Mouse (Mus musculus): ENCODE measurements around the gene Wfdc12.

The Wfdc12 gene

DNA sequence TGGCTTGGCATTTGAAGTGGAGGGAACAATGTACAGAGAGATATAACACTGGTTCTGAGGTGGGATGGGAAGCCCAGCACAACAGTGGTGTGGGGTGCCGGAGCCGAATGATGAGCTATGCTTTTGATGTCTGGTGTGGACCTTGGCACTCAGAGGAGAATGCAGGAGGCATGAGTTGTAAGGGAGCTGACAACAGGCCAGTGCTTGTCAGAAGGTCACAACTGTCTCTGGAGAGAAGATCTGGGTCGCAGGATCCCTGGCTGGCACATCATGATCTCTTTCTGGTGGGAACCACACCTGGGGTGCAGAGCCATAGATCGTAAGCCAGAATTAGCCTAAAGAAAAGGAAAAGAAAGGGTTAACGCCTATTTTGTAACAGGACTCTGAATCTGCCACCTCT, 12.6 kb downstream of the Wfdc12 start:
- no peak for DNase-seq (ENCODE audit: low read depth)

DNA sequence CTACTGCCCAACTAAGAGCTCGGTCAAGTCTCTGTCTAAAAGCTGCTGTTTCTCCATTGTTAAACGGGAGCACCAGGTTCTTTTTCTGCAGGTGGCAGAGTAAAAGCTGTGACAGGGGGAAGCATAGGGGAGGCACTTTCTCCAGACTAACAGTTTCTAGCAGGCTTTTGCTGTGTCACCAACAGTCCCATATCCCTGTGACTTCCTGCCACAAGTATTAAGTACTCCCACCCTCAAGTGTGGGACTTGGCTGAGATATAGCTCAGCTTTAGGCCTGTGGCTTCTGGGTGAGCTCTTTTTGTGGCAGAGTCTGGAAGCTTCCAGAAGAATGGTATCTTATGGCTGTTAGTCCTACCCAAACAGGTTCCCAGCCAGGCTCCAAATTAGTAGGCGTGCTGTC, 14.6 kb downstream of the Wfdc12 start:
- no peak for DNase-seq (ENCODE audit: low read depth)

DNA sequence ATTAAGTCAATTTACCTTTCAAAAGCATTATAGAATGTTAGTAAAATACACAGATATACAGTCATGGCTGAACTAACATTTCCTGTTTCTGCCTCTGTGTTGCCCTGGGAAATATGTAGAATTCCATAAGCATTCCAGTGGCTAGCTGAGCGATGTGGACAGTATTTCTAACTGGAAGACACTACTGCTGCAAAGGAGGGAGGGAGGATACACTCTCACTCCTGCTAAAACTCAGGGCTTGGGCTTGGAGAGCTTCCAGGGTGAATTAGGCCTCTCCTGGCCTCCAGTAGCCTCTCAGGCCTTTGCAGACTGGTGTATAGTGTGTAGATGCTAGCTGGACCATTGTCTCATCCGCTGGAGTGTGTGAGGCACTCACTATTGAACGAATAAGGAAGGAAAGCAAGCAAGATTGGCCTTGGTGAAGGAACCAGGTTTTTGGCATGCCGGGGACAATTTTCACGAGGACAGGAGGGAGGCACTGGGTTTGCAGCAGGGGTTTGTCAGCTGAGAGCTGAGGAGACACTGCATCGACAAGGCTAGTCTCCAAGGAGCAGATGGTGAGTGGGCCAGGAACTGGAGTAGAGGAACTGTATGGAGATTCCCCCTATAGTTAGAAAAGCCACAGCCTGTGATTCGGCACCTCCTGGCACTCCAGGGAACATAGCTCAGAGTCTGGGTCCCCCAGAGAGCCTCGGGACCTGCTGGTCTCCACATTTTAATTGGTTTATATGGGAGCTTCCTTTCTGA, 15.6 kb downstream of the Wfdc12 start:
- no peak for DNase-seq (ENCODE audit: low read depth)

DNA sequence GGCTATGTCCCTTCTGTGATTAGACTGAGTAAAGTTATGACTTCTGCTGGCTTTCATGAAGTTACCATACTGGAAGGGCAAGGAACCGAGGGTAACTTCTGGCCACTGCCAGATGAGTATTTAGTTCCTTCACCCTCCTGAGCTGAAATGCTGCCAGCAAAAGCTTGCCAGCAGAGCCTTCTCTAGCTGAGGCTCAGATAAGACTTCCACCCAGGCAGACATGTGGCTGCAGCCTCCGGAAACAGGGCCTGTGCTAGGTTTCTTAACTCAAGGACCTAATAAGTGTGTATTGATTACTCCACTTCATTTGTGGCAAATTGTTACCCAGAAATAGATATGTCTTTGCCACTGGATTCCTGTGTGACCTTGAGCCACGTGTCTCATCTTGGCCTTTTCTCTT, 17.0 kb downstream of the Wfdc12 start:
- DNase-seq (ENCODE audit: low read depth): no peak

DNA sequence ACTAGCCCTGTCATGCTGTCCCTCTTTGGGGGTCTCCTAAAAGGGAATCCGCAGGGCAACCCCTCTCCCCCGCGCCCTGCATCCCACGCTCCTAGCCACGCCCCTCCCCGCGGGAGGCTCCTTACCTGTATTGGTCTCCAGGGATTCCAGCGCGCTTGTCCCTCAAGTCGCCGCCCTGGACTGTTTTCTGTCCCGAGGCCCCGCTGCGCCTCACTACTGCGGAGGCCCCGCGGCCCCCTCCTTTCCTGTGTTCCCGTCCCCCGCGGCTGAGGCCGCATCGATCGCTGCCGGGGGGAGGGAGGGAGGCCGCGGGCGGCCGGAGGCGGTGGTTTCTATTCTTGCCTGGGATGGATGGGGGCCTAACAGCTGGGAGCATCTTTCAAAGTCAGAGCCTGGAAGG, 19.5 kb downstream of the Wfdc12 start, which contains the start of gene Kcns1:
Gene Kcns1, minus strand, starts transcription at position 212 of the 400 bp plus-strand sequence.
- no peak for DNase-seq (ENCODE audit: low read depth)

DNA sequence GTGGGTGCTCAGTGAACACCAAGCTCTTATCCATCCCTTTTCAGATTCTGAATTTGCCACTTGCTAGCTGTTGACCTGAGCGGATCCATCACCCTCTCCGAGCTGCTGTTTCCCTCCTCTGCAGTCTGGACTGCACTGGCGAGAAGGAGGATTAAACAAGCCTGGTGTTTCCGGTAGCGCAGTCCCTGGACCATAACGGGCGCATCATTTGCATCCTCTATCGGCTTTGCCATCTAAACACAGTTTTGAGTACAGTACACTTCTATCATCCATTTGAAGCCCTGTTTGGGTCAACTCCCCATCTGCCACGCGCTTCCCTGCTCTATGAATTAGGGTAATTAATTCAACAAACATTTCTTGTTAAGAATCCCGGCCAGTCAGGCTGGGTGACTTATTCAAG, 20.1 kb downstream of the Wfdc12 start:
- no peak for DNase-seq (ENCODE audit: low read depth)

DNA sequence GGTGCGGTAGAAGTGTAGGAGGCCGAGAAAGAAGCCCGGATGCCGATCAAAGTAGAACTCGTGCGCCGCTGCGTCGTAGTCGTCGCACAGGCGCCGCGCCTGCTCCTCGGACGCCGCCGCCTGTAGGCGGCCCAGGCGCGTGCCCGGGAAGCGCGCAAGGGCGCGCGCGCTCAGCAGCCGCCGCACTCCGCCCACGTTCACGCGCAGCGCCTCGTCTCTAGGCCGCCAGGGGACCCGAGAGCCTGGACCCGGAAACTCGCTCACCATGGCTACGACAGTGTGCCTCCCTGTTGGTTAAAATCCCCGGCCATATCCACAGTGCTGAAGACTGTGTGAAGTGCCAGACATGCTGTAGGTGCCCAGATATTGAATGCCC, 21.8 kb downstream of the Wfdc12 start:
- peak; percentile 53 for DNase-seq (ENCODE audit: low read depth)

DNA sequence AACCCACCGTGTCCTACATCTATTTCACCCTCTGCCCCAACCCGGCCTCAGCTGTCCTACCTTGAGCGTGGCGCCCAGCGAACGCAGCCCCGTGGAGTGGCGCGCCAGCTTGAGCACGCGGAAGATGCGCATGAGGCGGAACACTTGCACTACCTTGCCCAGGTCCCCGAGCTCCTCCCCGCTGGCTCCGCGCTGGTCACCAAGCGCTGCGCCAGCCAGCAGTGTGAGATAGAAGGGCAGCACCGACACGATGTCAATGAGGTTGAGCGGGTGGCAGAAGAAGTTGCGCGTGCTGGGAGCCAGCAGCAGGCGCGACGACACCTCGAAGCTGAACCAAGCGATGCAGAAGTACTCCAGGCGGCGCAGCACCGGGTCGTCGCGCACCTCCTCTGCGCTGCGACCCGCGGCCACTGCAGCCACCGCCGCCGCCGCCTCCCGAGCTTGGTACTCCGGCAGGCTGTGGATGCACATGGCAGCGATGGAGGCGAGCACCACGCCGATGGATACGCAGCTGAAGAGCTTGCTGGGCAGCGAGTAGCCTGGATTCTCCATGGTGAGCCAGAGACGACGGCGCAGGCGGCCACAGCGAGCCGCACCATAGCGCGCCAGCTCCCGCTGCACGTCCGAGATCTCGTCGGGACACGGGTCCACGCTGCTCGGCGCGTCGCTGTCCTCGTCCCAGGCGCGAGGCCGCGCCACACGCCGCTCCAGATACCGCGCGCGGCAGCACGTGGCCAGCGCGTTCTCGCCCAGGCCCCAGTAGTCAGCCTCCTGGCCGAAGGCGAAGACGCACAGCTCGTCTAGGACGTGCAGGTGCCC, 22.4 kb downstream of the Wfdc12 start:
- no peak for DNase-seq (ENCODE audit: low read depth)

DNA sequence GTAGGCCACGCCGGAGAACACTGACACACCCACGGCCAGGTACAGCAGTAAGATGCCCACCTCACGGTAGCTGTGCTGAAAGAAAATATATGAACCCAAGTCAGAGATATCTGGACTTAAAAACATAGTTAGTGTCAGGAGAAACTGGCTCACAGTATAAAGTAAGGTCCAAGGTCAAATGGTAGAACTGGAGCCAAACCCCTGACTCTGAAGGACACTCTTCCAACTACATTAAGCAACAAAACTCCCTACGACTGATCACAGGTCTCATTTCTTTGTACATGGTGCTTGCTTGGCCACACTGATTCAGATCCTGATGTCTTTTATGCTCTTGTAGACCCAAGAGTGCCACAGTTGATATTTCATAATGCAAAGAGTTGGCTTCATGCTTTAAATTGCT, 25.5 kb downstream of the Wfdc12 start:
- DNase-seq (ENCODE audit: low read depth): no peak

DNA sequence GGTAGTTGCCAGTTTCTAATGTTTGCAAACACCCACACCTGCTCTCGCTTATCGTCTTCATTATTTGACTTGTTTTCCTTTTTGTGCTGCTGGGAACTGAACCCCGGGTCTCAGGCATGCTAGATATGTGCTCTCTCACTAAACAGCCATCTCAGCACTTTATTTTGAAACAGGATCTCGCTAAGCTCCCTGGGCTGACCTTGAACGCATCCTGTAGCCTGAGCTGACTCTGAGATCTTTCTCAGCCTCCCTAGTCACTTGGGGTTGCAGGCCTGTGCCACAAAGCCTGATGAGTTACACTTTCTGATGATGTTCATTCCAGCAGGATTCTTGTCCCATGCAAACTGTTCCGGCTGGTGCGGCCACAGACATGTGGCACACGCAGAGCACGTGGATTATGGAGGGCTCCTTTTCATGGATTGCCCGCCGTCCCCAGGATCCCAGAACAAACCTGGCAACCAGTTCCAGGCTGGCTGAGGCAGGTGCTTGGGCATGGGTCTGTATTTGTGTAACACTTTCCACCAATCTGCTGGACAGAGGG, 28.8 kb downstream of the Wfdc12 start:
- DNase-seq (ENCODE audit: low read depth): no peak

DNA sequence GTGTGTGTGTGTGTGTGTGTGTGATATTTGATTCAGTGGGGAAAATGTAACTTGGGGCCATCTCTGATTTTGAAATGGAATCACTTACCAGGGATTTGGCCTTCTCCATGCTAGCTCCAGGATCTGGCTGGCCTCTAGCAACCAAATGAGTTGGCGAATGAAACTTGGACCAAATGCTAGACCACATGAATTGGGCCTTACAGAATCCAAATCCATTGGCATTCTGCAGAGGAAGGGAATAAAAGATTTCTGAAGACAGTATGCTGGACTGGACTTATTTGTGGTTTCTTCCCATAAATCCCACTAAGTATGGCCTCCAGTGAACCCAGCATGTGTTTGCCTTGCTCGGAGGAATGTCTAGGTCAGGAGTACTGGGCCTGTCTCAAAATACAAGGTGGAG, 31.6 kb downstream of the Wfdc12 start:
- DNase-seq (ENCODE audit: low read depth): no peak

DNA sequence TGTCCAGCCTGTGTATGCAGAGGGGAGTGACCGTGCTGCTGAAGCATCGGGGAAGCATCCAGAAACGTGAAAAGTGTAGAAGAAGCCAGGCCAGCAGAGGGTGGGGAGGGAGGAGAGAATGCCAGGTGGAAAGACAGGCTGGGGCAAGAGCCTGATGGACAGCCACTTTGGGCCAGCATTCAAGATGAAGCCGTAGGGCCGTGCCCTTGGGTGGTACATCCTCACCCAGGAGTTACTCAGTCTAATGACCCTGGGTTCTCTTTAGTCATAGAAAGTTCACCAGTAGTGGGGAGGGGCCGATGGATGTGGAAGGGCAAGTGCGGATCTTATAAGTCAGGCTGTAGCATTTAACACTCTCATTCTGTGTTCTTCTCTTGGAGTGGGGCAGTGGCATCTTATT, 34.2 kb downstream of the Wfdc12 start:
- DNase-seq (ENCODE audit: low read depth): no peak

DNA sequence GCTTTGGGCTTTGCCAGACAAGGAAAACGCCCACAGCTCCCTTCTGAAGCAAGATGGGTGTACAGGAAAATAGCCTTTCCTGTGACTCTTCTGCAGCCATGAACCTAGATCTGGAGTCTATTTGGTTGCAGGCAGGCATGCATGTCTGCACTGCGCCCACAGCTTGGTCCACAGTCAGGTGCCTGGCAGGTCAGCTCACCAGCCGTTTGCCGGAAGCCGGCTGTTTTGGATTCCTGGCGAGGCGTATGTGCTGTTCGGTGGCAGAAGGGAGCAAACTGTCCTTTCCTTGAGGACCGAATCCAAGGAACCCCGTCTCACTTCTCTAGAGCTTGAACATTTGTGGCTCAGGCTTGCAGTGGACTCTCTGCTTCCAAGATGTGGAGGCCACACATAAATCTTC, 36.4 kb downstream of the Wfdc12 start:
- no peak for DNase-seq (ENCODE audit: low read depth)

DNA sequence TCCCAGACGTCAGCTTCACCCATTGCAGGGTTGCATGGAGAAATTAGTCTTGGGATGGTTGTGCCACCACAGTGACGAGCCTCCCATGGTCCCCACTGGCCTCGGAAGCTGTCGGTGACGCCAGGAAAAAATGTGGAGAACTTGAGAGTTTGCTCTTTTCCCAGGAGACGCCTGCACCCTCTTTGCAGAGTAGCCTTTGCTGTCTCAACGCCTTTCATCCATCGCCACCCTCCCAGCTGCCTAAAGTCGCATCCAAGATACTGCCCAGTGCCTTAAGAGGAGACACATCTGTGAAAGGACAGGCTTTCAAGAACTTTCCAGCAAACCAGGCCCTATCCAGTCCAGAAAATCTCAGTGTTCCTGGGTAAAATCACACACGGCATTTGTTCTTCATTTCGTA, 38.1 kb downstream of the Wfdc12 start:
- DNase-seq (ENCODE audit: low read depth): no peak

DNA sequence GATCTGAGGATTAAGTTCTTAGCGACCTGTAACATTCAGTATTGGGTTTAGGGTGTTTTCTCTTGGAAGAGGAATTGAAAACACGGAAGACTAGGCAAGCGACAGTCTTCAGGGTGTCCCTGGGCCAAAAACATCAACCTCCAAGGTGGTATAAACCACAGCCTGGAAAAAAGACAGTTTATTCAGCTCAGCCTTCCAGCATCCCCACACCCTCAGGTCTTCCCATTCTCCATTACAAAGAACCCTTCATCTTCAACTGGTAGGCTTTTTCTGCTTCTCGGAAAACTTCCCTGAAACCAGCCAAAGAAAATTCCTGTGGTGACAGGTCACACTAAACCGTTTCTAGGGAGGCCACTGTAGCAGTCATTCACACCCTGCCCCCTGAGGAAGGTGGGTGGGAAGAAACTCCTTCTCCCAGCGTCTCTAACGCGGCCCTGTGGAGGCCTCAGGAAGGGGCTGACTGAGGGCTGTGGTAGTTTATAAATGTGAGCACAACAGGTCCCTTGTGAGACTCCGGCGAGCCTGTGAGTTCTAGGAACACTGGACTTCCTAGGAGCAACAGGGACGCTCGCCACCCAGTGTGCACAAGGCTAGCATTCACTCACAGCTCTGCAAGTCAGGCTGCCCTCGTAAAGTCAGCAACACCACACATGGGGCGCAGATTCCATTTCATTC, 40.2 kb downstream of the Wfdc12 start:
- DNase-seq (ENCODE audit: low read depth): no peak

DNA sequence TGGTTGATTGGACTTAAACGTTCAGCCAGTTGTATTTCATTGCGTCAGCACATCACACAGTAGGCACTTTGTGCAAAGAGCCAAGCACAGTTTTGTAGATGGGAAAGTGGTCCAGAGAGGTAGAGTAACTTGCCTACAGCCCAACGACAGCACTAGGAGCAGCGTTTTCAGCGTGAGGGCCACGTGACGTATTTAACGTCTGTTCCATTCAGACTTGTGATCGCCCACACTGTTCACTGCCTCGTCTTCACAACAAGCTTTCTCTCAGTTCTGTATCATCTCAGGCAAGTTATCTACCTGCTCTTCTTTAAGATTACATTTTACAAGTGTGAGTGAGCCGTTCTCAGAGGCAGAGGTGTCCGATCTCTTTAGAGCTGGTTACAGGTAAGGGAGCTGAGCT, 43.9 kb downstream of the Wfdc12 start:
- no peak for DNase-seq (ENCODE audit: low read depth)

DNA sequence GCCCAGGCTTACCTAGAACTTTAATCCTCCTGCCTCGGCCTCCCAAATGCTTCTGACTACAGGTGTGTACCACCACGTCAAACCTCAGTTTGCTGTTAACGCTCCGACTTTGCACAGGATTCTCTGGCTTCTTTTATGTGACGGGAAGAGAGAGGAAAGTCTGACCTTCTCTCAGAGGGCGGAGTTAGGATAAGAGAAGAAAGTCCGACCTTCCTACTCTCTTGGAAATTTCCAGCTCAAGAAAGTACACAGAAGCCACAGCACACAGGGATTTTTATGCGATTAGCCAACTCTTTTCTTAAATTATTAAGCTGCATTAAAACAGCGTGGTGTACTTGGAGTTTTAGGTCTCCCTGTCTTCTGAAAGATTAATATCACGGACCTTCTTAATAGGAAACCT, 45.9 kb downstream of the Wfdc12 start:
- no peak for DNase-seq (ENCODE audit: low read depth)

DNA sequence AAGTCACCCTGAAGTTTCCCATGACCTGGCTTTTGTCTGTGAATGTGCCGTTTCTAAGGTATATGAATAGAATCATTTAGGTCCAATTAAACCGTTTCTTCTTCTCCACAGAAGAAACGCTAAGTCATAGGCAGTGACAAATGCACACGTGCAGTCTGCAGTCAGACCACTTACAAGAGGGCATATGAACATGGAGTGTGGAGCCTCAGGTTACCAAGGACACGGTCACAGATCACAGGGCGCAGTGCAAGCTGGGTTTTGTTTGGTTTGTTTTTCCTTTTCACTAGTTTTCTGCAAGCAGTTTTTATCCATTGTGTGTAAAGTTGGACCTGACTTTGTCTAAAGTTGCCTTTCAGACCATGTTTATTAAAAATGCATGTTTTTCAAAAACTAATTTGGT, 46.4 kb downstream of the Wfdc12 start:
- DNase-seq (ENCODE audit: low read depth): no peak

DNA sequence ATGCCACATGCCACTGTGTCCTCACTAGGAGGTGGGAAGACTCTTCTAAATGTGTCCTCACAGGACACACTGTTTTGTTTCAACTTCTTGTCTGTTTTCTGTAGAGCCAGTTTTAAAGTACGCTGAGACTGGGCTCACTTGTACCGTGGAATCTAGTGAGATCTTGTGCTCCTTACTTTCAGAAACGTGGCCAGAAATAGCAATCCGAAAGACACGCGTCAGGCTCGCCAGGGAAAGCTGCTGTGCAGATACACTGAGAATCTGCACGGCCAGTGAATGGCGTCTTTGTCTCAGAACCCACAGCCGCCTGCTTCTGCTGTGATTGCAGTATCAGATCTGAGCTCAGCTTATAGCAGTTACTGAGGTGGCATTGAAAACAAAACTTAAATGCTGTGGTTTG, 48.4 kb downstream of the Wfdc12 start:
- DNase-seq (ENCODE audit: low read depth): no peak
